Mouse (Mus musculus) c-Kit-negative CD71-positive TER-119-positive erythroid progenitor cells, embryonic 14.5 days (primary cell): ENCODE results near the gene Myo1b.

Source experiments
- DNase-seq: peaks from one replicate; pipeline ENCODE4 v3.0.0-alpha.2; 2013; ENCODE audit warnings: low read depth, low spot score

Myo1b gene

DNA sequence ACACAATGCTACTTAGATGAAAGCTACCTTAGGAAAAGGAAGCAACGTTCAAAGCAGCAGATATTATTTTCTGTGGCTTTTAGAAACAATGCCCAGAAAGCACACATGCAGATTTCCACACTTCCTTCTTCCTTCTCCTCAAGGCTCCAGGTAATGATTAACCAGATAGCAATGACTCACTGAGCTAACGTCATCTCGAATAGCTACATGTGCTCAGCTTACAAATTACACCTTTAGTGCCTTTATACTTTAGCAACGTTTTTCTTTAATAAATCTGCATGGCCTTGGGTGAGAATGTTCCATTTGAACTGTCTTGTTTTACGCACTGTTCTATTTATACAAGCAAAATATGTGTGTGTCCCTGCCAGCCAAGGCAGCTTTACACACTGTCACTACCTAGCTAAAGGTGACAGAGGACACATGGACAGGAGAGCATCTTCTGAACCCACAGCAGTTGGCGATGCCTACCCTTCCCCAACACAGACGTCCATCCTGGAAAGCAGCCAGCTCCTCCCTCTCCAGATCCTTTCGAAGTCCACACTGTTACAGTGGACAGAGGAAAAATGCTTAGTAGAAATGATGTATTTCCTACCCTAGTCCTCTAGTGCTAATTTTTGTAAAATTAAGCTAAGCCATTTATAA lies 66.2 kb downstream of the Myo1b start:
- no peak for DNase-seq

DNA sequence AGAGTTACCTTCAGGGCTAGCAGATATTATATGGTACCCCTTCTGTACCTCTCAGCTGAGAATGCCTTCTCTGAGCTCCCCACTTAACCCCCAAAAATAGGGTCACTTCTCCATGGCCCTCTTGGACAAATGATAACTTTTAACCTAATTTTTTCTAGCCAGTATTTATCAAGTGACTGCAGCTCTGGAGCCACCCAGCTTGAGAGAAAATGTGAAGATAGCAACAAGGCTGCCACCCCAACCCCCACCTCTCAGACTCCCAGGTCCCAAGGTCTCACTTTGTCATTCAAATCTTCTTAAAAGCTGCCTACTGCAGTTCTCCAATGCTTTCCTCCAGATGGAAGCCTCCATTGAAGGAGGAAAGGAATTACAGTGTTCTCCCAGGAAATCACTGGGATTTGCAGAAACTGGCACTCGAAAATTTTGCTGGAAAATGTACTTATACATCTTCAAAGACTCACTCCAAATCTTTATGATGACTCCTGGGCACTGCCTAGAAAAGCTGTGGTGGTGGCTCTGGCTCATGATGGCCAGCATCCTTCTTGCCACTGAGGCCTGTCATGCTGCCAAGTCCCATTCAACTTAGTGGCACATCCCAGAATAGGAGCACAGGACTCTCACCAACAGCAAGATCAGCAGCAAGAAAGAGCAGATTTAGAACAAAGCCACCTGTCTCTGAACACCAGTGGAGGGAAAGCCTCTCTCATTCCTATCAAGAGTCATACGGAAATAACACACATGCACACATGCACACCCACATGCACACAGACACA lies 70.4 kb downstream of the Myo1b start:
- DNase-seq = no peak

GRCm38 (mm10) chr1:51837845-51838623 lies 77.8 kb downstream of the Myo1b start:
- DNase-seq = no peak

DNA sequence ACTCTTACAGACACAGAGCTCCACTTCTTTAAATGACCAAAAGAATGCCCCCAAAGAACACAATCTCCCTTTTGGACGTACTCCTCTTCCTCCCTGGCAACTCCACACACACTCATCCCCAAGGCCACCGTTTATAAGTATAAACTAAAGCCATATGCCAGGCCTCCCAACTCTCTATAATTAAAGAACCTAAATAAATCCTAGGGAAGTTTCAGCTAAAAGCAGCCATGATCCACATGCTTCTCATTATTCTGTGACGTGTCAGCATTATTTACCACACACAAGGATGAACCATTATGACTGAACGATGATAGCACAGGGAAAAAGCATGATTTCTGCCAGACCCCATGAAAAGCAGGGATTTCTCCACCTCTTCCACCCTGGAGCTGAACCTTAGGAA lies 78.6 kb downstream of the Myo1b start:
- no peak for DNase-seq

DNA sequence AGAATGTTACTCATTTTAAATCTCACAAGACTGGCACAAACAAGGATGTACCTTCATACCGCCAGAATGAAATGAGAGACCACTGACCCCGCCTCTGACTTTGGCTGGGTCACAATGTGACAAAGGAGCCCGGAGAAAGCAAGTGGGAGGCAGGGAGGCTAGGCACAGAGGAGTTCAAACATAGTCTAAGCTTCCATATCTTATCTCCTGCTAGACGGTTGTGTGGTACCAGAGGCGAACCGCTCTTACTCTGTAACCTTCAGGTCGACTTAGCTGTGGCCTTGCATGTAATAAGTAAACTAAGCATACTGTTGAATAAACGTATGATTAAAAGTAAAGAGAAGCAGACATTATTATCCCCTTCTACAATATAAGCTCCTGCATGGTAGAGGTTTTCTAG lies 80.1 kb downstream of the Myo1b start:
- no peak for DNase-seq

GRCm38 (mm10) chr1:51834072-51834471 lies 81.8 kb downstream of the Myo1b start:
- DNase-seq = no peak

GRCm38 (mm10) chr1:51829353-51829752 lies 86.5 kb downstream of the Myo1b start:
- DNase-seq = no peak

DNA sequence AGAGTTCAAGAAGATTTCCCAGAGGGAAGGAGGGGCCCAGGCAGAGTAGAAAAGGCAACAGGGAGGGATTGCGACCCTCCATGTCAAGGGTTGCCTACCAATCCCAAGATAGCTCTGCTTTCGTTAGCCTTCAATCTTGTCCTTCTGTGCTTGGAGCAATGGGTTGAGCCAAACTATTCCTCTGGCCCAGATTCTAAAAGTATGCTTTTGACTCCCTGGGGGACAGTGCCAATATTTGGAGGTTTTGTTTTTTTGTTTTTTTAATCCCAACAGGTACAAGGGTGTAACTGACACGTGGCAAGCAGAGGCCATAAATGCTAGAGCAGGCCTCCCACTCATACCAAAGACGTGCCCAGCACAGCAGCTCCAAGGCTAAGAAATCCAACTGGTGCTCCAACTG lies 93.3 kb downstream of the Myo1b start:
- DNase-seq = no peak

- DNase-seq = no peak
Observed at GRCm38 (mm10) chr1:51821701-51822495, 94.0 kb downstream of the Myo1b start.

DNA sequence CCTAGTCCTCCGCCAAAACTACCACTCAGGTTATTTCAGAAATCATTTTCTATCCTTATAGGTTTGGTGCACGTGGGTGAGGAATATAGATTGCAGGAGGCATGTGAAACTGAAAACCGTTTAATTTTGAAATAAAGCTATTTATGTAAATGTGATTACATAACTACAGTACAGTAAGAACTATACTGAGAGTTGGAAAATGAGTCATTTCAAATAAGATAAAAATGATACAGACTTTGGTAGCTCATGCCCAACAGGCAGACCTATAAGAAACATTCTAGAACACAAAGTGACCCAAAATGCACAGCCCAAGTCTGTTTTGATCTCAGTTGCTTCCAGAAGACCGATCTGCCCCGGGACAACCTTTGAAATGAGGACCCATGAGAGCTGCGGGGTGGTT lies 95.4 kb downstream of the Myo1b start:
- no peak for DNase-seq

DNA sequence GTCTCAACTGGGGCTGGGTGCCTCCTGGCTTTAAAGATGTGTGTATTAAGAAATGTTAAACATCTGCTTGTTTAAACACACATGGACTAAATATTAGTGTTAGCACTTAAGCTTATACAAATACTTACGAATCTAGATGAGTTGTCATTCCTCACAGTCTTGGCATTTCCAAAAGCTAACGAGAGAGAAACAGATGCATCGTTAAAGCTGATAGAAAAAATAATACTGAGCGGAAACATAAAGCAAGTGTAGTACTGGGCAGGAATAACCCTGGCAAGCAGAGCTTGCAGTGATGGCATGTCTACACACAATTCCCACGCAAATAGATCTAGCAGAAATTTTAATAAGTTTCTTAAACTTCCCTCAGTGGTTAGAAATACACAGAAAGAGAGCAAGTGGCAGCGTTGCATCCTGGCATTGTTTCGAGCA lies 95.8 kb downstream of the Myo1b start:
- no peak for DNase-seq

GRCm38 (mm10) chr1:51815636-51816035 lies 100.2 kb downstream of the Myo1b start:
- no peak for DNase-seq

DNA sequence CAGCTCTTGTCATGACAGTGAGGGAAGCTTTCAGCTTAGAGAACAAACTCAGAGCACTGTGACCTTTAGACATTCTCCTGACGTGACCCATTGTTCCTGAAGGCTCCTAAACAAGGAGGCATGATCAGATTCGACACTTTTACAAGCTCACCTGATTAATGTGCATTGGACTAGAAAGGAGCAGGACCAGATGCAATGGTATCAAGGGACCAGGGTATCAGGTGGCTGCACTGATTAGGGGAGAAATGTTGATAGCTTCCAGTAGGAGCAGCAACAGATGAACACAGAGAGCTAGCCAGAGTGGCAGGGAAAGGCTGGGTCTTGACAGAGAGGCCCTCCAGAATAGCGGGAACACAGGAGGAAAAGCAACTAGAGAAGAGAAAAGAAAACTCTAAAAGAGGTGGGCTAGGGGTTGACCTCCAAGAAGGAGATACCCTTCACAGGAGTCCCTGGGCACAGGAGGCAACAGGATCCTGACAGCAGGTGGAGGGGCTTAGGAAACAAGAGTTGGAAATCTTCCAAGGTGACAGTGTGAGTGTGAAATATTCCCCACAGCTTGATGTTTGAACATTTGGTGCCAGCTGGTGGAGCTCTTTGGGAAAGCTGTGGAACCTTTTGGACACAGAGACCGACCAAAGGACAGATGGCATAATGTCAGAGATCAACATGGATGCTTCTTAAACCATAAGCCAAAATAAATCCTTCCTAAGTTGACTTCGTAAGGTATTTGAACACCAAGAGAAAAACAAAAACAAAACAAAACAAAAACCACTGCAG lies 100.8 kb downstream of the Myo1b start:
- no peak for DNase-seq

GRCm38 (mm10) chr1:51808847-51809246 lies 107.0 kb downstream of the Myo1b start:
- no peak for DNase-seq

DNA sequence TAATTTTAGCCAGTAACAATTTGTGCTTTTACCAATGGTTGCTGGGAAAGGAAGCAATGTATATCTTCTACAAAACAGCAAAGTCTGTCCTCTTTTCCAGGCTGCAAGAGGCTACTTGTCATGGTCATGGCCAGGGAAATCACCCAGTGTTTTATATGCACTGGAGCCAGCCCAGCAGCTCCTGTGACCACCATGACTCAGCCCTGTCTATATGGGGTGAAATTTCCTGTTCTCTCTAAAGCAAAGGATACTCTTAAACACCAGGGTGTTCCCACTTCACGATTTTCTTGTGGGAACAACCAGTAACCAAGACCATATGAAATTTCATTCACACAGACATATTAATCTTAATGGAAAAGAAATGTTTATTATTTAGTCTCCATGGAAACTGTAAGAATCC lies 107.6 kb downstream of the Myo1b start:
- no peak for DNase-seq

GRCm38 (mm10) chr1:51805040-51805610 lies 110.7 kb downstream of the Myo1b start:
- DNase-seq = no peak

DNA sequence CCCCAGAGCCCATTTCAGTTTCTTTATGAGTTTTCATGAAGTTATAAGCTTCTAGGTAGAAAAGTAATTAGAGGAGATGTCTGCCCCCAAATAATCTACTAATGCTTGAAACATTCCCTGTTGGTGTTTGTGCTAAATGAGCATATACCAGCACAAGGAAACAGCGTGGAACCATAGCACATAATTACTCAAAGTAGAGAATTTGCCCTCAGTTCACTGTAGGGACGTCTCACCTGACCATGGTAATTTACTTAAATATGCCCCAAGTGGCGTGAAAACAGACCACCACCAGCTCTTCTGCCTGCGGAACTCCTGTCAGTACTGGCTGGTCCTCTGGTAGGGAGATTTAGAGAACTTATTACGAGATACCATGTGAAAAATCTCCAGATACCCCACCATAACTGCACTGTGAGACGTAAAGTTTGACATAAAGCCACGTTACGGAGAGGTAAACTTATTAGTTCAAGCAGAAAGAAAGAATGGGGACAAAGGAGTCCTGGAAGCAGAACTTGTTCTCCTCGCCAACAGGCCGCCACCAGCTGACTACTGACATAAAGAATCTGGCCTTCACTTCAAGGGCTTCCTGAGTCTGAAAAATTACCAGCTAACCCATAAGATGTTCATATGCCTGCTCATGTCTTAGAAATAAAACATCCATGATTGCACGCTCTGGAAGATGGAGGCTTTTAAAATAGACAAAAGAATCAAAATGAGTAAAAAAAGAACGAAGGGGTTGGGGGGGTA lies 111.4 kb downstream of the Myo1b start:
- no peak for DNase-seq

DNA sequence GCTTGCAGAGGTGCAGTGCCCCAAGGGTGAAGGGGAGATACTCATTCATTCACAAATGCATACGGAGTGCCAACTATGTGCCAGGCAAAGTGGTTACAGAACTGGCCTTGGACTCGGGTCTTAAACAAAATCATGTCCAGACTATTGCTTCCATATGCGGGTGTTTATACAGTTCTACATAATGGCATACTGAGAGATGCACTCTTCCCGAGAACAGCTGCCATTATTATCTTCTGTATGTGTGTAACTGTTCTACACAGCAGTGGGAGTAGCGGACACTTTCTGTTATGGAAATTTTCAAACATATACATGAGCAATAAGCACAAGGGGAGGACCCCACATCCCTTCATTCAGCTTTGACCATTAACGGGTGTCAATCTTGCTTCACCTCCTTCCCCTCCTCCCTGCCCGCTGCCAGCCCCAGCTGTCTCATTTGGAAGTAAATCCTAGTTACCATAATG lies 117.8 kb downstream of the Myo1b start:
- no peak for DNase-seq

- DNase-seq = no peak
Observed at GRCm38 (mm10) chr1:51795586-51796309, 120.1 kb downstream of the Myo1b start.
